Mouse (Mus musculus) bone marrow, adult 2 months (tissue): Measurements from ENCODE around the gene Olfr943. TPM values are rescaled to one million over a fixed set of nuclear protein-coding genes. Genes with fewer than 3 reads are reported as not detected.

Source experiments
- H3K27ac ChIP-seq: fragments of 200-500 bp; 2 replicates; pipeline ENCODE4 v1.5.1; 2012; ENCODE audit warnings: low read depth, mild to moderate bottlenecking, control low read depth, inconsistent platforms, low read length; ENCODE audit not compliant: control insufficient read depth, poor library complexity, insufficient read depth
- H3K4me1 ChIP-seq: fragments of 200-500 bp; 2 replicates; pipeline ENCODE4 v1.6.1; 2011; ENCODE audit warnings: low read length; ENCODE audit not compliant: control insufficient read depth, insufficient read depth
- H3K4me3 ChIP-seq: fragments of 200-500 bp; replicated peaks from 2 replicates; pipeline ENCODE3; 2011; ENCODE audit warnings: mild to moderate bottlenecking, low read depth, low read length, control low read depth; ENCODE audit not compliant: control insufficient read depth
- CTCF ChIP-seq: fragments of 200-500 bp; IDR thresholded peaks from 2 replicates; pipeline ENCODE4 v1.5.1; 2011; ENCODE audit warnings: low read length, control low read depth; ENCODE audit not compliant: control insufficient read depth, insufficient read depth
- POLR2A ChIP-seq: fragments of 200-500 bp; IDR thresholded peaks from 2 replicates; pipeline ENCODE4 v1.6.1; 2011; ENCODE audit warnings: low read depth, mild to moderate bottlenecking, control low read depth, low read length, borderline replicate concordance; ENCODE audit not compliant: control insufficient read depth
- WGBS: fragments of 180-500 bp; shearing (Covaris S2); methylation state at CpG from one replicate; pipeline ENCODE4 v1.1.7; 2018; 5-methylcytosine and 5-hydroxymethylcytosine counted together
- polyA plus RNA-seq: library from polyadenylated mRNA; stranded (reverse); fragments of >200 nt; gene quantifications from 2 replicates; pipeline ENCODE4 v1.2.4, GENCODE M21; 2011; ENCODE audit warnings: low replicate concordance; ENCODE audit not compliant: missing spikeins, insufficient read depth, insufficient read length

Gene Olfr943
- polyA plus RNA-seq = not detected in 2 replicates

DNA sequence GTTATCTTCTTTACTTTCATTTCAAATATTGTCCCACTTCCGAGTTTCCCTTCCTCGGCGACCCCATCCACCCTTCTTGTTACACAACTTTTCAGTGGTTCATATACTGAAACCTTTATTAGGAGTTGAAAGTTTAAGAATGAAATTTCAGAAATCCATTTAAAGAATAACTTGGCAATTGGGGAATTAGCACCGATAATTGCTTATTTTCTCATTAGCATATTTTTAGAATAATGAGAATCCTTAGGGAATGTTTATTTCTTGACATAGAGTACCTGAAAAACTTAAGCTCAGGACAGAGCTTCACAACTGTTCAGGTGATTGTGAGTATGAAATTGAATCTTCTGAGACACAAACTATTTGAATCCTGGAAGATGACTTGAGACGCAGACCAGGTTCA, at the start of gene Olfr943:
Gene Olfr943, plus strand, starts transcription at position 301 of the 400 bp plus-strand sequence.
- 85% methylated on average over 5 of the region's 5 CpGs for WGBS
- TF ChIP-seq POLR2A = no peak
- no peak for TF ChIP-seq CTCF
- no peaks in the 10 kb centered on the region for H3K4me1 ChIP-seq
- H3K27ac ChIP-seq = no peak within 1 kb of the TSS
- H3K4me3 ChIP-seq = no peak within 1 kb of the TSS

DNA sequence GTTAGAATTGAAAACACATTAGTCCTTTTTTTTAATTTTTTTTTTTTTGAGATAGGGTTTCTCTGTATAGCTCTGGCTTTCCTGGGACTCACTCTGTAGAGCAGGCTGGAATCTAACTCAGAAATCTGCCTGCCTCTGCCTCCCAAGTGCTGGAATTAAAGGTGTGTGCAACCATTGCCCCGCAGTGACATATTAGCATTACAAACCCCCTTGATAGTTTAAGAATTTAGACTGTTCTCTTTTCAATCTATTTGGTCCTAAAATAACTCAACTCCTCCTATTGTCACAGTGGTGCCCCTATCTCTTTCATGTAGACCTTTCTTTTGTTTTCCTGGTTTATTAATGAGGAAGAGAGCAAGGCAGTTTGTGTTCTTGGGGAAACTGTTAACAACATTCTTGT, 38.8 kb upstream of the Olfr943 start:
- Histone ChIP-seq H3K4me3 (no peak overlapping the region), H3K4me1 (no peaks in the 10 kb centered on the region), H3K27ac (no peak overlapping the region)
- TF ChIP-seq CTCF (no peak), POLR2A (no peak)
- 71% methylated on average over 1 of the region's 1 CpGs for WGBS

DNA sequence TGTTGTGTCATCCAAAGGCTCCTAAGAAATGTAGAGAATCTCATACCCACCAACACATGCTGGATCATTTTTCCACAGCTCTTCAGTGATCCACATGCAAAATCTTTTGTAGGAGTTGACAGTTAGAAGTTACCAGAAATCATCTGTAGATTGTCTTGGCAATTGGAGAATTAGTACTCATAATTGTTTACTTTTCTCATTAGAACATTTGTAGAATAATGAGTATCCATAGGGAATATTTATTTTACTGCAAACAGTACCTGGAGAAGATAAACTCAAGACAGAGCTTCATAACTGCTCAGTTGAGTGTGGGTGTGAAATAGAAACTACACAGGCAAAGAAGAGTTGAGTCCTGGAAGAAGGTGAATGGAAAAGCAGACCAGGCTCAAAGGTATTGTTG, 38.3 kb upstream of the Olfr943 start, which contains the start of gene Olfr27:
Gene Olfr27, plus strand, starts transcription at position 301 of the 400 bp plus-strand sequence.
- Histone ChIP-seq H3K4me1 (no peaks in the 10 kb centered on the region), H3K27ac (no peak within 1 kb of the TSS), H3K4me3 (no peak within 1 kb of the TSS)
- TF ChIP-seq POLR2A = no peak
- no peak for TF ChIP-seq CTCF

DNA sequence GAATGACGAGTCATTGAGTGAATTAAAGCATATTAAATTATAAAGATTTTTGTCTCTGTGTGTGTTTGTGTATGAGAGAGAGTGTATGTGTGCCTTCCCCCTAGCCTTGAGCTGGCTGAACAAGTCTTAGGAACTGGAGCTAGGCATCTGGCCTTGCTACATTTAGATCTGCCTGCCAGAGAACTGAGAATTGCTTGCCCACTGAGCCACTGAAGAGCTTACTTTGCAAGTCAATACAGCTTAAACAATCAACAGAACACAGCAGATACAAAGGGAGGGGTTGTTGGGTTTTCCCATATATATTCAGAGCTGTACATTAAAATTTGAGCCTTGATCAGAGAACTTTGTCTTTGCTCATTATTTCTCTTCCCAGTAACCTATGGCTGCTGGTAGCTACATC, 13.7 kb upstream of the Olfr943 start:
- TF ChIP-seq CTCF (no peak), POLR2A (no peak)
- Histone ChIP-seq H3K4me3 (no peak overlapping the region), H3K27ac (no peak overlapping the region), H3K4me1 (no peaks in the 10 kb centered on the region)
- 42% methylated on average over 1 of the region's 1 CpGs for WGBS

DNA sequence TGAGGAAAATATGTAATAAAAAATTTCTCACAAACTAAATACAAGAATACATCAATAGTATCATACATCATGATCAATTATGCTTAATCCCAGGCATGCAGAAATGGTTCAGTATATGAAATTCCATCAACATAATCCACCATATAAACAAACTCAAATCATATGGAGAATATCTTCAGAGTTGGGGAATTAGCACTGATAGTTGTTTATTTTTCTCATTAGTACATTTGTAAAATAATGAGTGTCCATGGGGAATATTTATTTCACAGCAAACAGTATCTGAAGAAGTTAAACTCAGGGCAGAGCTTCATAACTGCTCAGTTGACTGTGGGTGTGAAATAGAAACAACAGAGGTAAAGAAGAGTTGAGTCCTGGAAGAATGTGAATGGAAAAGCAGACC, 35.5 kb downstream of the Olfr943 start, which contains the start of gene Olfr944:
Gene Olfr944, plus strand, starts transcription at position 301 of the 400 bp plus-strand sequence.
- no peak within 1 kb of the TSS for H3K27ac ChIP-seq
- H3K4me1 ChIP-seq = no peaks in the 10 kb centered on the region
- H3K4me3 ChIP-seq = no peak within 1 kb of the TSS
- TF ChIP-seq POLR2A (no peak), CTCF (no peak)

Other genes starting within 250 kb of the Olfr943 start
- not detected in 2 replicates for gene Olfr930, start 236.5 kb upstream of the Olfr943 start, polyA plus RNA-seq
- gene Olfr933, start 194.0 kb upstream of the Olfr943 start, polyA plus RNA-seq = not detected in 2 replicates
- gene Olfr934, start 178.0 kb upstream of the Olfr943 start, polyA plus RNA-seq = not detected in 2 replicates
- not detected in 2 replicates for gene Olfr935, start 166.6 kb upstream of the Olfr943 start, polyA plus RNA-seq
- gene Olfr146, start 142.9 kb upstream of the Olfr943 start, polyA plus RNA-seq = not detected in 2 replicates
- not detected in 2 replicates for gene Olfr937, start 101.4 kb upstream of the Olfr943 start, polyA plus RNA-seq
- not detected in 2 replicates for gene Olfr938, start 87.4 kb upstream of the Olfr943 start, polyA plus RNA-seq
- not detected in 2 replicates for gene Olfr27, start 38.2 kb upstream of the Olfr943 start, polyA plus RNA-seq
- gene Olfr944, start 35.6 kb downstream of the Olfr943 start, polyA plus RNA-seq = not detected in 2 replicates
- not detected in 2 replicates for gene Olfr1537, start 83.7 kb downstream of the Olfr943 start, polyA plus RNA-seq
- gene Olfr945, start 110.5 kb downstream of the Olfr943 start, polyA plus RNA-seq = not detected in 2 replicates
- gene Olfr948, start 159.7 kb downstream of the Olfr943 start, polyA plus RNA-seq = not detected in 2 replicates
- 0.50 TPM in 1 of 2 replicates, not detected in the other for gene Olfr951, start 221.1 kb downstream of the Olfr943 start, polyA plus RNA-seq